Mouse (Mus musculus): ENCODE measurements around the gene Ccdc142.

Gene Ccdc142

DNA sequence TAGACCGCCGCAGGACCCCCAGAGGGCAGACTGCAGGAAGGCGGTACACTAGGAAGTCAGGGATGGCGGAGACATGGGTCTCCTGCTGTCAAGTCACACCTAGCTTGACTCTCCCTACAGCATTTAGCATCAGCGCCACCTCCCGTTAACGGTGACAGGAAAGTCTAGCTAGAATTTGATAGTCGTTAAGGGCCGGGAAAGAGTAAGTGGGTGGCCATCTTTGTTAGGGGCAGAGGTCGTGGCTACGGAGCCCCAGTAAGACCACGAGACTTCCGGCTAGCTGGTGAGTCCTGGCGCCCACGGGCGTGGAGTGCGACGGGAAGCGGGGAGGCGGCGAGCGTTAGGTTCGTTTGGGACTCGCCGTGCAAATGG lies at the start of gene Ccdc142, which contains the start of gene Gm42688:
Gene Ccdc142, plus strand, starts transcription at position 286 of the 372 bp plus-strand sequence.
Gene Gm42688, plus strand, starts transcription at position 302 of the 372 bp plus-strand sequence.
- in situ Hi-C loops (cut with MseI, MboI), result no loop called here

DNA sequence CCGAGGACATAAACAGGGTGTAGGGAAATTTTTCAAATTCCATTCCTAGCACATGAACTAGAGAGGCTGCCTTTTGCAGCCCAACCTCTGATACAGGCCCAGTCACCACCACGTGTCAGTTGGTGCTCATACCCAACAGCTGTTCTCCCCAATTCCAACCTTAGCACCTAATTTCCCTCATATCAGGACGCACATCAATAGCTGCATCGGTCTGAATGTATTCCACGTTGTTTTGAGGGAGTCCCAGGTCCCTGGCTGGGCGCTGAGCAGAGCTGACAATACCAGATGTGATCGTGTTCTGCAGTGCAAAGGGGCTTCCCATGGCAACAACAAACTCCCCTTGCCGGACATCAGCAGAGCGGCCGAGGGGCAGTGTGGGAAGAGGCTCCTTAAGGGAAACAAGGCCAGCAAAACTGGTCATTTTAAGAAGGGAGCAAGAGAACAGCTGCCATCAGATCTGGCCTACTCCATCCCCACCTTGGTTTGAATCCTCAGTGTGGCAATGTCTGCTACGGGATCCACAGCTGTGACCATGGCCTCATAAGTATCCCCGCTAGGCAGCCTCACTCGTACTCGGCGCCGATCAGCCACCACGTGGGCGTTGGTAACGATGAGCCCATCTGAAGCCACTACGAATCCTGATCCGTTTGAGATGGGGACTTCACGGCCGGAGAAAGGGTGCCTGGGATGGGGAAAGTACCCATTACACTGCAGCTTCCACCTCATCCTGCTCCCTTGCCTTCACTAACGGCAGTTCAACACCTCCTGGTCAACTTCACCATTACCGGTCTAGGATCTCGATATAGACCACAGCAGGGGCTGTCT lies 48.1 kb upstream of the Ccdc142 start:
- in situ Hi-C loops (cut with MseI, MboI), result no loop called here

DNA sequence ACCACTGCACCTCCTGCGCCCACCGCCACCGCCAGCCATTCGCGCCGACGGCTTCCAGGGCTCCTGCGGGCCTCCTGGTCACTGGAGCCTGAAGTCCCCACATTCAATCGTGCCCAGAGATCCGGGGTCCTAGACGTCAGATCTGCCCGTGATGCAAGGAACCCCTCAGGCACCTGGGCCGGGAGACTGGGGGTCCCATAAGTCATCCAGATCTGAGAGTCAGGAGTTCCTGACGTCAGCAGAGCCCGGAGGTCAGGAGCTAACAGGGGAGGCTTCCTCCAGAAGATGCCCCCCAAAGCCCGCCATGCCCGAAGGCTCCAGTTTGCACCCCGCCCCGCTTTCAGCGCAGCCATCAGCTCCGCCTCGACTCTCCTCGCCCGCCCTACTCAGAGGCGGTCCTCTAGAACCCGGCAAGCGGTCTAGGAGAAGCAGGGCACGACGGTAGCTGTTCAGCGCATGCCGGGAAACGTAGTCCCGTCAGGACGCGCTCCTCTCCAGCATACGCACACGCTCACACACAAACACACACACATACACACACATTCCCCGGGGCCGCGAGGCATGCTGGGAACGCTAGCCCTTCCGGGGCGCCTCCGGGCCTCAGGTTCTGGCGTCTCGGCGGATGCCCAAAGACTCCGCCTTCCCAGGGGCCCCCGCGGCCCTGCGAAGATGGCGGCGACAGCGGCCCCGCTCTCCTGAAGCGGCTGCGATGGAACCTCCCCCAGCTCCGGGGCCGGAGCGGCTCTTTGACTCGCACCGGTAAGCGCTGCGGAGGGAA lies 47.1 kb upstream of the Ccdc142 start, which contains the start of gene Aup1:
Gene Aup1, plus strand, starts transcription at position 448 of the 778 bp plus-strand sequence.
- in situ Hi-C loops (cut with MseI, MboI), result no loop called here

GRCm38 (mm10) chr6:83054871-83055431 lies 46.5 kb upstream of the Ccdc142 start, which contains the start of gene Htra2:
Gene Htra2, minus strand, starts transcription at chr6:83055273.
- in situ Hi-C loops (cut with MseI, MboI), result no loop called here

DNA sequence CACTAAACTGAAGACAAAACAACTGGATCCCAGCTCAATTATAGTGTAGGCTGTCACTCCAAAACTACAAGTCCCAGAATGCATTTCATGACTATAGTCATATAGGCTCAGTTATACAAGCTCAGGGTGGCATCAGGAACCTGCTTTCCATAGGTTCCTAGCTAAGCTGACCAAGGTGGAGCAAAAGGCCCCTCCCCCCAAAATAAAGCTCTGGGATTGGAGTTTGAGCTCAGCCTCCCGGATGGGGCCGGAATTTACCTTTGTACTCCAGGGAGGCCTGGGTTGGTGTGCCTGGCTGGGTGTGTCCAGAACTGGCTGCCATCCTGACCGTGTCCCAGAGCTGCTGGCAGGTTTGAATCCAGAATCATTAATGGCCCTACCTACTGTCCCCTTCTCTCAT lies 43.6 kb upstream of the Ccdc142 start, which contains the start of gene Dqx1:
Gene Dqx1, plus strand, starts transcription at position 55 of the 400 bp plus-strand sequence.
- in situ Hi-C loops (cut with MseI, MboI), result no loop called here

- in situ Hi-C loops (cut with MseI, MboI), result no loop called here
Measured at GRCm38 (mm10) chr6:83058725-83059124, 42.7 kb upstream of the Ccdc142 start.

DNA sequence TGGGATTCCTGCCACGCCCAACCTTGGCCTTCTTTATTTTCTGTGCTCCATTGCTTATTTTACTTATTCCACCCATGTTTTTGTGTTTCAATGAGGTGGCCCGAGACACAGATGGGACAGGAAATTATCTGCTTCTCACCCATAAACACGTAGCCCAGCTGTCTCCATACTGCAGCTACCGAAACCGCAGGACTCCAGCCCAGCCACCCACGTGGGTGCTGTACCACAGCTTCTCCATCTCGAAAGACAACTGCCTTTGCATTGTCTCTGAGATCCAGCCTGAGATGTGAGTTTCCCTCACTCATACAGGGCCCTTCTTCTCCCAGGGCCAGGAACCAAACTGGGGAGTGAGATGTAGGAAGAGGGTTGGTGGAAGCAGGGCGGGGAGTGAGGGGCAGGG lies 35.4 kb upstream of the Ccdc142 start:
- in situ Hi-C loops (cut with MseI, MboI), result no loop called here

- in situ Hi-C loops (cut with MseI, MboI), result no loop called here
Measured at GRCm38 (mm10) chr6:83066441-83066840, 35.0 kb upstream of the Ccdc142 start.

DNA sequence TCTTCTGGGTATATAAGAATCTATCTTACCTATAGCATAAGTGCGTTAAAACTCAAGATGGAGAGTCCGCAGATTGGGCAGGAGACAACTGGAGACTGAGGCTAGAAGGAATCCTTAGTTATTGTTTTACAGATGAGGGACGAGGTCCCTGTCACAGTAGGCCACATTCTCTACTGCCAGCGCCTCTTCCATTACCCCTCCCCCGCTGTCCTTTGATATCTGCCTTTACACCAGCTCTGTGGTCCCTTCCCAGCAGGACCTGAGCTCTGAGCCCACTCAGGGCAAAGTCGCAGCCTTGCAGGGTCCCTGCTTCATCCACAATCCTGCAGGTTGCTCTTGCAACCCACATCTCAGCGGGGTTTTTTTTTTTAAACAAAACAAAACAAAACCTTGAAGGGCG lies 33.2 kb upstream of the Ccdc142 start:
- in situ Hi-C loops (cut with MseI, MboI), result no loop called here

- in situ Hi-C loops (cut with MseI, MboI), result no loop called here
Measured at GRCm38 (mm10) chr6:83068706-83069487, 32.5 kb upstream of the Ccdc142 start.

DNA sequence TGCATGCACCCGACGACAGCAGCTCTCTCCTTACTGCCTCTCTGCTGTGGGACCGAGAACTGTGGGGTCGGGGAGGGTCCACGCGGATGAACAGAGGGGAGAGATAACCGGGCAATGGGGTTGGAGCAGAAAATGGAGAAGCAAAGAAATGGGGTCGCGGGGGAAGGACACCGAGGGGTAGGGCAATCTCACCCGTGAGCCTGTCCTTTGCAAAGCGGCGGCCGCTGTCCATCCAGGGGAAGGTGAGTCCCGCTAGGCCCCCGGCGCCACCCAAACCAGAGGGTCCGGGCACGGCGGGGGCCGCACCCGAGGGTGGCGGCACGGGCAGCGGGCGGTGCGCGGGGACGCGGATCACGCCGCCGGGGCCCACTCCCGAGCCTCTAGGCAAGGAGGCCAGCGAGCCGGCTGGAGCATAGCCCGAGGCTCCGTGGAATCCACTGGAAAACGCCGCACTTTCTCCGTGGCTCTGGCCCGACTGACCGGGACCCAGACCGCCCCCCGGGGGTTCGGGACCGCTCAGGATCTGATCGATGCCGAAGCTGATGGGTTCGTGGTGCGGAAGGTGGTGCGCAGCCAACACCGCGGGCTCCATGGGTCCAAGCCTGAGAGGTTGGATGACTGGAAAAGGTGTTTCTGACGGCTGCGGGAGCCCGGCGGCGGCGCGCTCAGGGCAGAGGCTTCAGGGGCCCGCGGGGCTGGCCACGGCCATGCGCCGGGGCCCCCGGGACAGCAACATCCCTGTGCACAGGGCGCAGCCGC lies 31.7 kb upstream of the Ccdc142 start:
- in situ Hi-C loops (cut with MseI, MboI), result no loop called here

GRCm38 (mm10) chr6:83070247-83070310 lies 31.3 kb upstream of the Ccdc142 start, which contains the start of gene Tlx2:
Gene Tlx2, minus strand, starts transcription at chr6:83070293.
- in situ Hi-C loops (cut with MseI, MboI), result no loop called here

DNA sequence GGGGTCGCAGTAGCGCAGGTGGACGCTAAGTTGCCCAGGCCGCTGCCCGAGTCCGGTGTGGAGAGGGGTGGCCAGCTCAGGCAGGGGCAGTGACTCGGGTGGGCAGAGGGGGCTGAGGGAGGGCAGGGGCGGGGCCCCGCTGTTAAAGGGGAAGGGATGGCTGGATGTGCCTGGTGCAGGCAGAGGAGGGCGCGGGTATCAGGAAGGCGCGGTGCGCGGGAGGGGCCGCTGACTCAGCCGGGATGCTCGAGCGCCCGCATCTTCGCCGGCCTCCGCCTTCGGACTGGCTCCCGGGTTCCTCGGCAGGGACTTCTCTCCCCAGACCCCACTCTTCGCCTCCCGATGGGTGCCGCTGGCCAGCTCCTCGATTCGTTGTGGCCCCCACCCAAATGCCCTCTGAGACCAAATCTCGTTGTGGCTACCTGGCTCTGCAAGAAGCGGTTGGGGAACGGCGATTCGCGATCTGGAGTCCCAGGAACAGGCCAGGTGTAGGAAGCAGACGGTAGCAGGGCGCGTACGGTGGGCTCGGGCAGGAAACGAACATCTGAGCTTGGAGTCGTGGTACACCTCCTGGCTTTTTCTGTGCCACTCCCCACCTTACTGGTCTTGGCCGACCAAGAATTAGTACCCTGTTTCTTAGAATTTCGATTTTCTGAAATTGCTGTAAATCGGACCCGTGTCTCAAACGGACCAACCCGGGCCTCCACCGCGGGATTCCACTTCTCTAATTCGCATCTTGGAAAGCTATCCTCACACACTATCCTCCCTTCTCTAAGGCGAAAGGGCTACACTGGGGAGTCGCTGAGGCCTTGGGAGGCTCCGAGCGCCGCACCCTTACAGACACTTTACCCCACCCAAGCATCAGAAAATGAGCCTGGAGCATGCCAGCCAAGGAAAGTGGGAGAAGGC lies 30.8 kb upstream of the Ccdc142 start:
- in situ Hi-C loops (cut with MseI, MboI), result no loop called here

GRCm38 (mm10) chr6:83071220-83071619 lies 30.2 kb upstream of the Ccdc142 start:
- in situ Hi-C loops (cut with MseI, MboI), result no loop called here

- in situ Hi-C loops (cut with MseI, MboI), result loop anchor here in 1 of 2 experiments (25.0 kb wide), 1 partner anchor 88 kb away; no protein-coding TSS in a partner anchor
Measured at GRCm38 (mm10) chr6:83074979-83075378, 26.4 kb upstream of the Ccdc142 start.

DNA sequence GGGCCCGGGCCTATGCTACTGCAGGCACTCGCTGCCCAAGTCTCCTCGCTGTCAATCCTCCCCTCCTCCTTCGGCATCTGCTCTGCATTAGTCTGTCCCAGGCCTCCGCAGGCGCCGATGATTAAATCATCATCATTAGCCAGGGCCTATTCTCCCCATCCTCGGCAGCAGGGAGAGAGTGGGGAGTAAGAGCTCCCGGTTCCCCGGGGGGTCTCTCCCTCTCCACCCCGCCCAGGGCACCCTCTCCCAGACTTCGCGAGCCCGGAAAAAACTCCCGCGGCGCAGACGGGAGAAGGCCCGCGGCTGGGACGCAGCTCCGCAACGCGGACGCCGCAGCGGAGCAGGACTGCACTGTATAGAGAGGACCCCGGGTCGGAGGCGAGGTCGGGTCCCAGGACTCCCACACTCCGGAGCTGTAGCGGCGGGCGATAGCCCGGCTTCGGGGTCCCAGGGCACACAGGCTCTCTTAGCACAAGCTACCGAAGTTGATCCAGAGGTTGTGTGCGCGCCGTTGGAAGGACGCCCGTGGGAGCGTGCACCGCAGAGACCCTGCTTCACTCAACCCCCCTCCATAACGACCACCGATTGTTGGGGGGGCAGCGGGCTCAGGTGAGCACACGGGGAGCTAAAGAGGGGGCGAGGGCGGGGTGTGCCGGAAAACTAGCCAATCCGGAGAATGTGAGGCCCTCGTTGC lies 23.6 kb upstream of the Ccdc142 start, which contains the start of gene Pcgf1:
Gene Pcgf1, plus strand, starts transcription at position 240 of the 694 bp plus-strand sequence.
- in situ Hi-C loops (cut with MseI, MboI), result loop anchor here in 1 of 2 experiments (25.0 kb wide), 1 partner anchor 90 kb away; no protein-coding TSS in a partner anchor

GRCm38 (mm10) chr6:83078324-83078858 lies 23.0 kb upstream of the Ccdc142 start:
- in situ Hi-C loops (cut with MseI, MboI), result loop anchor here in 1 of 2 experiments (25.0 kb wide), 1 partner anchor 91 kb away; no protein-coding TSS in a partner anchor

DNA sequence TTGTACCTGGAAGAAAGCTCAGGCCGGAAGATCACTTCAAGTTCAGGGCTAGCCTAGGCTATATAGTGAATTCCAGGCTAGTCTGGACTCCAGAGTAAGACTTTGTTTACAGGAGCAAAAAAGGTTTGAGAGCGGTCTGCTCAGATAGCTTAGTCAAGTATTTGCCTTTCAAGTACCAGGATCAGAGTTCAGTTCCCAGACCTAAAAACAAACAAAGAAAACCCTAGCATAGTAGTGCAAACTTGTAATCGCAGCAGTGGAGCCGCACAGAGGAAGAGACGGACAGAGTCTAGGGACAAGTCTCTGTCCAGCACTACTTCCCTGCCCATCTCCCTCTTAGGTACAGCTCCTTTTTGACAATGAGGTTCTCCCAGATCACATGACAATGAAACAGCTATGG lies 21.2 kb upstream of the Ccdc142 start:
- in situ Hi-C loops (cut with MseI, MboI), result loop anchor here in 1 of 2 experiments (25.0 kb wide), 1 partner anchor 93 kb away; no protein-coding TSS in a partner anchor

DNA sequence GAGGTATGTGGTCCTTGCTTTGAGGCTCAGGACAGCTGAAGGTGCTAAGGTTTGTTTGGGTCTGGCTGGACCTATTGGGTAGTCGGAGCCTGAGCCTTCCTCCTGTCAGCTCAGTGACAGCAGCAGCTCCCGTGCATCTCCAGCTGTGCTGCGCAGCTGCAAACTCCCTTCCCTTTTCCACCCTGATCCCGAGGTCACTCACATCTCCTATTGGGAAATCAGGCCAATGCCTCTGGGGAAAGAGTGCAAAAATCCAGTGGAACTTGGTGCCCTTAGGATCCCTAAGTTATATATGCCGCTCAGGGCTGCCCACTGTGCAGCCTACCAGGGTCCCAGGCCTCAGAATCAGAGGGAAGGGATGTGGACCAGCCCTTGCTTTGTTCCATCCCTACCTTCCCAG lies 17.9 kb upstream of the Ccdc142 start:
- in situ Hi-C loops (cut with MseI, MboI), result loop anchor here in 1 of 2 experiments (25.0 kb wide), 1 partner anchor 96 kb away; no protein-coding TSS in a partner anchor

Measured in mouse trophoblast stem cell (cell line).